Mouse (Mus musculus): Measurements from ENCODE around the gene Nanos3.

DNA sequence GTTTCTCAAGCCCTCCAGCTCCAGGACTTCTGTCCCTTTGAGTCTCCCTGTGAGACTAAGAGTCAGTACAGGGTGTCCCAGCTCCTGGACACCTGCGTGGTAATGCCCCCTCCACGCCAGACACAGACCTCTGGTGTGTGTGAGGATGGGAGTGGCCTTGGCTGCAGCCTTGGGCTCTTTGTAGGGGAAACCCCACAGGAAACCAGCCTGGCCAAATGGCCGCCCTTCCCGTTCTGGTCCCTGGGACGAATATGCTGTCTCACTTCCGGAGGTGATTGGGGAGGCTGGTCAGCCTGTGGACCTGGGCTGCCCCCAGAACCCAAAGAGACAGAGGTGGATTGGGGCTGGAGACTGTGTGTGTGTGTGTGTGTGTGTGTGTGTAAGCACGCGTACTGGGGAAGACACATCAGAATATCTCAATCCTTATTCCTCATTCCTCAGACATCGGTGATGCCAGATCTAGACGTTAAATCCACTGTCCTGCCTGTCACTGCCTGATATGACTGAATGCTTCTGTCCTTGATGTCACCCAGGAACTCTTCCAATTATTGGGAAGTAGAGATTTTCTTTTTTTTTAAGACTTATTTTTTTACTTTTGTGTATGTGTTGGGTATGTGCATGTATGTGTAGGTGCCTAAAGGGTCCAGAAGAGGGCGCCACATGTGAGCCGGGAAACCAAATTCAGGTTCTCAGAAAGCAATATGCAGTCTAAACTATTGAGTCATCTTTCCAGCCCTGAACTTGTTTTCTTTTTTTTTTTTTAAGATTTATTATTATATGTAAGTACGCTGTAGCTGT lies 19.2 kb upstream of the Nanos3 start:
- TF ChIP-seq POLR2A (IDR thresholded peaks at IDR 0.05; ENCODE audit: insufficient read depth, low read depth, low read length) (no peak), CTCF (IDR thresholded peaks at IDR 0.05; ENCODE audit: insufficient read depth, low read depth, low read length) (no peak)
